Mouse (Mus musculus) T-helper 17 cell (primary cell): ENCODE measurements around the gene Cyct.

Source experiments
- in situ Hi-C, 2 experiments: fragments of 300-600 bp; cut with MboI, MseI; formaldehyde crosslinking; loops; 1 replicate in 1 of 2; 2 replicates in 1 of 2; pipeline ENCODE4 v1.15.1; 2025; ENCODE audit warnings: high pct_unique_total_duplicates in 2 of 2

The Cyct gene

GRCm38 (mm10) chr2:76360226-76360625 is at the start of gene Cyct:
Gene Cyct (minus strand): TSS chr2:76360450.
- in situ Hi-C loops = loop anchor here in 1 of 2 experiments (10.0 kb wide), 1 partner anchor 765 kb away; no protein-coding TSS in a partner anchor

GRCm38 (mm10) chr2:76409986-76410385 is 49.7 kb upstream of the Cyct start:
- in situ Hi-C loops = no loop called here

- in situ Hi-C loops = no loop called here
Observed at GRCm38 (mm10) chr2:76409526-76409925, 49.3 kb upstream of the Cyct start.

- in situ Hi-C loops = no loop called here
Observed at GRCm38 (mm10) chr2:76406937-76407441, 46.7 kb upstream of the Cyct start.

GRCm38 (mm10) chr2:76406151-76406936 is 46.1 kb upstream of the Cyct start, which contains the start of gene Osbpl6:
Gene Osbpl6 (plus strand): TSS chr2:76406508.
- in situ Hi-C loops = no loop called here

GRCm38 (mm10) chr2:76405596-76406150 is 45.4 kb upstream of the Cyct start:
- in situ Hi-C loops = no loop called here

- in situ Hi-C loops = no loop called here
Observed at GRCm38 (mm10) chr2:76400178-76400577, 39.9 kb upstream of the Cyct start.

GRCm38 (mm10) chr2:76386531-76386930 is 26.3 kb upstream of the Cyct start:
- in situ Hi-C loops = no loop called here

- in situ Hi-C loops = loop anchor here (10.0 kb wide), 2 partner anchors 316 to 1546 kb away; no protein-coding TSS in a partner anchor
Observed at GRCm38 (mm10) chr2:76378646-76379045, 18.4 kb upstream of the Cyct start.

GRCm38 (mm10) chr2:76374544-76375206 is 14.4 kb upstream of the Cyct start:
- in situ Hi-C loops = loop anchor here (10.0 kb wide), 2 partner anchors 320 to 1550 kb away; no protein-coding TSS in a partner anchor

GRCm38 (mm10) chr2:76372244-76372643 is 12.0 kb upstream of the Cyct start:
- in situ Hi-C loops = loop anchor here (10.0 kb wide), 2 partner anchors 323 to 1553 kb away; no protein-coding TSS in a partner anchor

GRCm38 (mm10) chr2:76370656-76370922 is 10.3 kb upstream of the Cyct start:
- in situ Hi-C loops = loop anchor here (10.0 kb wide), 2 partner anchors 324 to 1554 kb away; no protein-coding TSS in a partner anchor

GRCm38 (mm10) chr2:76369821-76370655 is 9.8 kb upstream of the Cyct start, which contains the start of gene Rbm45:
Gene Rbm45 (plus strand): TSS chr2:76369984.
- in situ Hi-C loops = loop anchor here (5.0 to 10.0 kb wide), 4 partner anchors 302 to 1555 kb away; partner anchors contain the start of gene Fkbp7 (in 1 of the 2)

- in situ Hi-C loops = loop anchor here (5.0 to 10.0 kb wide), 2 partner anchors 303 to 774 kb away; partner anchors contain the start of gene Fkbp7 (in 1 of the 2)
Observed at GRCm38 (mm10) chr2:76368861-76369660, 8.8 kb upstream of the Cyct start.

GRCm38 (mm10) chr2:76367188-76367922 is 7.1 kb upstream of the Cyct start:
- in situ Hi-C loops = loop anchor here (5.0 to 10.0 kb wide), 2 partner anchors 305 to 773 kb away; partner anchors contain the start of gene Fkbp7 (in 1 of the 2)

- in situ Hi-C loops = loop anchor here (5.0 to 10.0 kb wide), 2 partner anchors 306 to 771 kb away; partner anchors contain the start of gene Fkbp7 (in 1 of the 2)
Observed at GRCm38 (mm10) chr2:76365811-76366210, 5.6 kb upstream of the Cyct start.

- in situ Hi-C loops = loop anchor here in 1 of 2 experiments (10.0 kb wide), 1 partner anchor 767 kb away; no protein-coding TSS in a partner anchor
Observed at GRCm38 (mm10) chr2:76362111-76362510, 1.9 kb upstream of the Cyct start.

GRCm38 (mm10) chr2:76347839-76348238 is 12.4 kb downstream of the Cyct start:
- in situ Hi-C loops = no loop called here

- in situ Hi-C loops = no loop called here
Observed at GRCm38 (mm10) chr2:76342146-76342545, 18.1 kb downstream of the Cyct start.
